Mouse (Mus musculus): ENCODE results near the gene Nkain2.

DNA sequence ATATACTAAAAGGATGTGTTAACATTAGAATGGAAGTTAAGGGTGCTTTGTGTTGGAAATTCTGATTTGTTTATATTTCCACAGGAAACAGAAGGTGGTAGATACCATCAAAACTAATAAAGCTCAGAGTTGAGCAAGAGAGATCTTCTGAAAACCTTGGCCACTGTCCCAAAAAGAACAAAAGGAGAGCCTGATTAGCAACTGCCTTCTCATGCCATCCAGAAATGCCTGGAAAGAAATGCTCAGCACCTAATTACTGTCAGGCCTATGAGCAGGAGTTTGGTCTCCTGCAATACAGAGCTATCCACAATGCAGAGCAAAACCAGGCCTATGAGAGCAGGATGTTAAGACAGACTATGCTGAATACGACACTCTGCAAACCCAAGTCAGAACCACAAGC, 897.1 kb downstream of the Nkain2 start:
- no peak for TF ChIP-seq CTCF (IDR thresholded peaks at IDR 0.05; ENCODE audit: low read depth)
- TF ChIP-seq EP300 (IDR thresholded peaks at IDR 0.05; ENCODE audit: low read depth) = no peak

Measured in liver, postnatal 0 days (tissue).